Mouse (Mus musculus) stomach, postnatal 0 days (tissue): Measurements from ENCODE around the gene Gsto2. TPM values are rescaled to one million over a fixed set of nuclear protein-coding genes. Genes with fewer than 3 reads are reported as not detected.

ENCODE experiments used
- ATAC-seq: fragments of 200-750 bp; cut with Nextera tagmentation; 2 replicates; pipeline ENCODE4 v1.8.0; 2017; ENCODE audit not compliant: low FRiP score, low TSS enrichment
- DNase-seq: peaks from one replicate; pipeline ENCODE4 v3.0.0-alpha.2; 2016; ENCODE audit warnings: low spot score
- H3K27ac ChIP-seq: fragments of 300-500 bp; sonication (generic); replicated peaks from 2 replicates; pipeline ENCODE4 v1.5.1; 2014; ENCODE audit warnings: mild to moderate bottlenecking, control low read depth
- H3K27me3 ChIP-seq: fragments of 300-500 bp; sonication (generic); 2 replicates; pipeline ENCODE4 v1.6.1; 2014; ENCODE audit warnings: low read length; ENCODE audit not compliant: control insufficient read depth, insufficient read depth
- H3K36me3 ChIP-seq: fragments of 300-500 bp; sonication (generic); 2 replicates; pipeline ENCODE4 v1.6.1; 2014; ENCODE audit warnings: low read length, mixed read lengths; ENCODE audit not compliant: control insufficient read depth, insufficient read depth
- H3K4me1 ChIP-seq: fragments of 300-500 bp; sonication (generic); replicated peaks from 2 replicates; pipeline ENCODE4 v1.6.1; 2014; ENCODE audit warnings: antibody characterized with exemption; ENCODE audit not compliant: control insufficient read depth, insufficient read depth
- H3K4me2 ChIP-seq: fragments of 300-500 bp; sonication (generic); replicated peaks from 2 replicates; pipeline ENCODE4 v1.6.1; 2014; ENCODE audit warnings: low read depth, mild to moderate bottlenecking, control low read depth, moderate library complexity
- H3K4me3 ChIP-seq: fragments of 300-500 bp; sonication (generic); 2 replicates; pipeline ENCODE4 v1.5.1; 2014; ENCODE audit warnings: low read depth, low read length, control low read depth
- H3K9ac ChIP-seq: fragments of 300-500 bp; sonication (generic); 2 replicates; pipeline ENCODE4 v1.6.1; 2014; ENCODE audit warnings: mild to moderate bottlenecking, low read length, control low read depth, mixed read lengths
- H3K9me3 ChIP-seq: fragments of 300-500 bp; sonication (generic); 2 replicates; pipeline ENCODE4 v1.6.1; 2016; ENCODE audit warnings: low read length; ENCODE audit not compliant: control insufficient read depth
- CTCF ChIP-seq: IDR thresholded peaks from 2 replicates; pipeline ENCODE4 v1.5.1; 2016; ENCODE audit warnings: antibody characterized with exemption, low read depth, mild to moderate bottlenecking, moderate library complexity
- EP300 ChIP-seq: optimal IDR thresholded peaks from 2 replicates; pipeline ENCODE3; 2016; ENCODE audit warnings: antibody characterized with exemption
- WGBS: fragments of 180-500 bp; shearing (Covaris S2); extraction: QIAGEN DNeasy Blood & Tissue Kit; methylation state at CpG from one replicate; pipeline ENCODE4 v1.1.7; 2014; 5-methylcytosine and 5-hydroxymethylcytosine counted together
- polyA plus RNA-seq: library from polyadenylated mRNA; unstranded; fragments of >200 nt; fragmentation: Nextera tagmentation; extraction: Ambion mirVana; gene quantifications from 2 replicates; pipeline ENCODE4 v1.2.1, GENCODE M21; 2015

Gene Gsto2
- polyA plus RNA-seq, 1 experiment from 2014 or later: 3.5 TPM

DNA sequence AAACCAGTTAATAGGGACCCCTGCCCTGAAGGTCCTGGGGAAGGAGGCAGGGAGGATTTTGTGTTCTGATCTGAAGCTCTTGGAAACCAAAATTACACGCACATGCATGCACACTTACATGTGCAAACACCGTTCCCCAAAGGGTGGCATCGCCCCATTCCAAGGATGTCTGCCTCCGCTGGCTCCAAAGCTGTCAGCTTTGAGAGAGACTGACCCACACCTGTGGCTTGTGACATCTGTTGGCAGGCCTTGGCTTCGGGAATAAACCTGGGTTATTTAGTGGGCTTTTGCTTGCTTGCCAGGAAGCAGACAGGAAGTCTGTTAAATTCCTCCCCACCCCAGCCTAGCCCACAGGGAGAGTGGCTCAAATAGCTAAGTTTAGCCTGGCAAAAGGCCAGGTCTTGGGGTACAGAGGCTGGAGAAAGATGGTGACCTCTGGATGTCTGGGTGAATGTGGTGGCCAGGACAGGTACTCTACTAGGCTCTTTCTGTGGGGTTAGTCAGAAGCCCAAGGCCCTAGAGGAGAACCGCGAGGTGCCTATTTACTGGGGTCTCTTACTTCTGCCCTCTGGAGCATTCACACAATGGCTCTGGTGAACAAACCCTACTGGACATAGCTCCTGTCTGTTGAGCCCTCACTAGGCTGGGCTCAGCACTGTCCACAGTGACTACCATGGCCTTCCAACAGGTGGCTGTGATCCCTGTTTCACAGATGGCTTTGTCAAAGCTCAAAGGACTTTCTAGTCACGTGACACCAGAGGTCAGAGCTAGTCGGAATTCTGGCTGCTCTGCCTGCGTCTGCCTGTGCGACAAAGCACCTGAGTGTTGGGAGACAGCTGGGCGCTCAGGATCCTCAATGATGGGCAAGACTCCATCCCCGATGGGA, 37.2 kb downstream of the Gsto2 start:
- peak; percentile 33; the same call in 1 of the 2 replicates for ATAC-seq
- TF ChIP-seq CTCF (no peak), EP300 (no peak)
- no peak for DNase-seq
- Histone ChIP-seq H3K27ac (0 out of 2 replicates have a peak overlapping the region, but pooled peaks have one; percentile 8), H3K4me2 (no peak overlapping the region), H3K36me3 (no peaks in the 10 kb centered on the region; the same call in 1 of the 2 replicates), H3K27me3 (no peaks in the 10 kb centered on the region), H3K4me3 (no peak overlapping the region), H3K9me3 (no peaks in the 10 kb centered on the region), H3K9ac (no peak overlapping the region), H3K4me1 (no peaks in the 10 kb centered on the region; the same call in 1 of the 2 replicates)
- 61% methylated on average over 13 of the region's 13 CpGs for WGBS

DNA sequence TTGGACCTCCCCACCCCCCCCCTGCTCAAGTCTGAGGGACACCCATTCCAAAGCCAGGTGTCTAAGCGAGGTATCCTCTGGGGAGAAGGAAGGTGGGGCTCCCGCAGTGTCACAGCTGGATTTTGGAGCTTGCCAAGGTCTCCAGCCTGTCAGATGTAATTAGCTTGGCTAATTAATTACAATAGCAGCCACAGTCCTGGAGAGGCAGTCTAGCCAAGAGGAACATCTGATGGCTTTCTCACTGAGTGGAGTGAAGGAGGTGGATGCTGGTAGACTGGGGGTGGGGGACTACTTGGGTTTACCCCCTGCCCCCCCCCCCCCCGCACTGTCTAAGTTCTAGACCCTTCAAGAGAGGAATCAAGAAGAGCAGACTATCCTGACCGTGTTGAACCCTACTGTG, 38.3 kb downstream of the Gsto2 start:
- Histone ChIP-seq H3K4me1 (no peaks in the 10 kb centered on the region; the same call in none of the 2 replicates), H3K27me3 (no peaks in the 10 kb centered on the region), H3K4me3 (no peak overlapping the region), H3K4me2 (no peak overlapping the region), H3K9ac (no peak overlapping the region), H3K36me3 (no peaks in the 10 kb centered on the region), H3K27ac (no peak overlapping the region), H3K9me3 (no peaks in the 10 kb centered on the region)
- no peak for TF ChIP-seq CTCF
- WGBS: 72% methylated on average over 4 of the region's 4 CpGs
- DNase-seq: no peak
- ATAC-seq: no peak

GRCm38 (mm10) chr19:47905081-47905480, 39.7 kb downstream of the Gsto2 start:
- no peak overlapping the region for H3K4me2 ChIP-seq
- H3K4me1 ChIP-seq: peaks cover 8% of the 10 kb centered on the region
- H3K27me3 ChIP-seq: no peaks in the 10 kb centered on the region
- ATAC-seq (no peak), DNase-seq (no peak)
- no peaks in the 10 kb centered on the region for H3K9me3 ChIP-seq
- no peak overlapping the region for H3K27ac ChIP-seq
- H3K4me3 ChIP-seq: no peak overlapping the region
- H3K9ac ChIP-seq: no peak overlapping the region
- 79% methylated on average over 4 of the region's 4 CpGs for WGBS
- H3K36me3 ChIP-seq: no peaks in the 10 kb centered on the region
- TF ChIP-seq CTCF (no peak), EP300 (no peak)

- H3K27me3 ChIP-seq: no peaks in the 10 kb centered on the region
- no peak for ATAC-seq
- no peaks in the 10 kb centered on the region for H3K36me3 ChIP-seq
- no peak for DNase-seq
- TF ChIP-seq EP300: no peak
- no peak for TF ChIP-seq CTCF
- no peak overlapping the region for H3K27ac ChIP-seq
- WGBS: 78% methylated on average over 5 of the region's 5 CpGs
- no peak overlapping the region for H3K9ac ChIP-seq
- H3K4me3 ChIP-seq: no peak overlapping the region
- H3K4me1 ChIP-seq: peaks cover 8% of the 10 kb centered on the region
- H3K4me2 ChIP-seq: no peak overlapping the region
- no peaks in the 10 kb centered on the region for H3K9me3 ChIP-seq
These were observed 40.3 kb downstream of the Gsto2 start for GRCm38 (mm10) chr19:47905603-47906002.

DNA sequence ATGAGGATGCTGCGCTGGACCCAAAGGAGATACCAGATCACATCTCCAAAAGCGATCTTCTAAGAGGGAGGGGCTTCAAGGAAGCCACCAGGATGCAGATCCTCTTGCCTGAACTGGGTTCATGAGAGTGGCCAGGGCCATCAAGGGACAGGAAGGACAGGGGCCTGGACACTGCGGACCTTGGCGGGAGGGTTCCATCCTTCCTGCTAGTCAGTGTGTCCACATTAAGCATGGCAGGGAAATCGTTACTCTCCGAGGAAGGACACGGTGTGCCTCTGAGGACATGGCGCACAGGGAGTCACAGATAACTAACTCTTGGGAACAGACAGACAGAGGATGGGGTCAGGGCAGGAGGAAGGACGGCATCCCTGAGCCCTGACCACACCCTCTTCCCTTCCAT, 42.3 kb downstream of the Gsto2 start:
- DNase-seq (no peak), ATAC-seq (no peak)
- H3K9me3 ChIP-seq: no peaks in the 10 kb centered on the region
- no peak overlapping the region for H3K9ac ChIP-seq
- H3K36me3 ChIP-seq: no peaks in the 10 kb centered on the region
- TF ChIP-seq EP300: no peak
- TF ChIP-seq CTCF: no peak
- H3K4me3 ChIP-seq: no peak overlapping the region
- no peak overlapping the region for H3K27ac ChIP-seq
- peaks cover 11% of the 10 kb centered on the region for H3K4me1 ChIP-seq
- 88% methylated on average over 9 of the region's 9 CpGs for WGBS
- H3K27me3 ChIP-seq: no peaks in the 10 kb centered on the region
- no peak overlapping the region for H3K4me2 ChIP-seq

DNA sequence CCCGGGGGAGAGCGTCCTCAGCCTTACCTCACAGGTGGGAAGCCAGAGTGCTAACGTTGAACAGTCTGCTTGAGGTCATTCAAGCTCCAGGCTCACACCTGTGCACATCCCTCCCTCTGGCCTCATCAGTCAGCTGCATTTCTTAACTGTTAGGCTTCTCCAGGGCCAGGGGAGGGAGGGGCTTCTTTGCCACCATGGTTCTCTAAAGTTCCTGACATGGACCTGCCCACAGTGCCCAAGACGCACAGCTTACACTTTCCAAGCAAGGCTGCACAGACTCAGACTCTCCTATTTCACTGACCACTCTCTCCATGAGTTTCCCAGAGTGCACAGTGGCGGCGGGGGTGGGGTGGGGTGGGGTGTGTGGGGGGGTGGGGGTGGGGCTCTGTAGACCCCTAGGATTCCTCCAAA, 43.6 kb downstream of the Gsto2 start:
- 0 out of 2 replicates have a peak, but pooled peaks have one; percentile 9 for ATAC-seq
- H3K4me2 ChIP-seq: no peak overlapping the region

More for the DNA sequence above, 43.6 kb downstream of the Gsto2 start:
- DNase-seq: no peak
- H3K4me1 ChIP-seq: peaks cover 11% of the 10 kb centered on the region
- H3K9me3 ChIP-seq: no peaks in the 10 kb centered on the region
- WGBS: 33% methylated on average over 6 of the region's 6 CpGs
- no peaks in the 10 kb centered on the region for H3K36me3 ChIP-seq
- peak overlapping the region; percentile 41; the same call in 1 of the 2 replicates for H3K9ac ChIP-seq
- H3K27ac ChIP-seq: no peak overlapping the region
- no peaks in the 10 kb centered on the region for H3K27me3 ChIP-seq
- H3K4me3 ChIP-seq: no peak overlapping the region
- no peak for TF ChIP-seq EP300
- no peak for TF ChIP-seq CTCF
